Mouse (Mus musculus): ENCODE data around the gene 1700113H08Rik. TPM values are rescaled to one million over a fixed set of nuclear protein-coding genes. Genes with fewer than 3 reads are reported as not detected.

The 1700113H08Rik gene
- polyA plus RNA-seq, 2 experiments, result not detected

DNA sequence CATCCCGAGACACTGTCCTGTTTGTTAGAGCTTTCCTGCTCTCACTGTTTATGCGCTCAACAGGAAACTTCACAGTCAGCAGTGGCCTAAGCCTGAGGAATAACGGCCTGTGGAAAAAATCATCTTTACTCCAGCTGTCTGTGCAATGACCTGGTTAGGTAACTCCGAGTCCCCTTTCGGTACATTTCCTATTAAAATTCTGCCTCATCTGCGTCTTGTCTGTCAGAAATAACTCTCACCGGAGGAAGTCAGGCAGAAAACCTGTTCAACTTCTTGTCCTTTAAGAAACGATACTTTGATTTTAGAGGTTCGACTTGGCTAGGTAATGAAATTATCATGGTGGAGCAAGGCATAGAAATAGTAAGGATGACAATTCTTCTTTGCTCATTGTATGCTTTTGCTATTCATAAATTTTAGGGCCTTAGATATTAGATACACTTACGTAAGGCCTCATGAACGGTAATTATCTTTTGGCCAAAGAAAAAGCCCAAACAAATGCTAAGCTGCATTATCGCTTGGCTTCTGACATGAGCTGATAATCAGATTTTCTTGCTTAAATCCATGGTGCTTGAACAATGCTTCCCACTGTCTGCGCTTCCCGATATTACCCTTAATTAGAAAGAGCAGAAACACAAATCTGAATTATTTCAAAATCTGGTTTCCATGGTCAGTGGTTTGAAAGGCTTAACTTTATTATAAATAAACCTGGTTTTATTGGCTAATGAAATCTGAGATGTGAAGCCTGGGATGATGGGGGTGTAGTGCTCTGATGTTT lies 96.1 kb downstream of the 1700113H08Rik start:
- Histone ChIP-seq H3K27me3 (ENCODE audit: control insufficient read depth, insufficient read depth, low read length) (no peaks in the 10 kb centered on the region), H3K4me2 (ENCODE audit: low read depth) (no peak overlapping the region), H3K9ac (replicated peaks) (no peak overlapping the region), H3K4me1 (replicated peaks; ENCODE audit: control insufficient read depth in 2 of 2, insufficient read depth in 2 of 2, low read length in 1 of 2) (no peaks in the 10 kb centered on the region), H3K9me3 (ENCODE audit: control insufficient read depth, low read length) (no peaks in the 10 kb centered on the region), H3K4me3 (ENCODE audit: insufficient read depth in 1 of 2, low read depth in 2 of 2, low read length in 2 of 2) (no peak overlapping the region), H3K27ac (no peak overlapping the region), H3K36me3 (replicated peaks; ENCODE audit: control insufficient read depth, insufficient read depth, low read depth) (no peaks in the 10 kb centered on the region)
- TF ChIP-seq CTCF (IDR thresholded peaks at IDR 0.05; ENCODE audit: low read depth) (no peak), EP300 (IDR thresholded peaks at IDR 0.05; ENCODE audit: low read depth) (no peak)
- DNase-seq (ENCODE audit: low read depth in 3 of 3, low spot score in 3 of 3), result no peak
- ATAC-seq (ENCODE audit: insufficient read depth), result no peak
- 72% methylated on average over 14 of the region's 14 CpGs for WGBS (ENCODE audit: insufficient replicate concordance)

DNA sequence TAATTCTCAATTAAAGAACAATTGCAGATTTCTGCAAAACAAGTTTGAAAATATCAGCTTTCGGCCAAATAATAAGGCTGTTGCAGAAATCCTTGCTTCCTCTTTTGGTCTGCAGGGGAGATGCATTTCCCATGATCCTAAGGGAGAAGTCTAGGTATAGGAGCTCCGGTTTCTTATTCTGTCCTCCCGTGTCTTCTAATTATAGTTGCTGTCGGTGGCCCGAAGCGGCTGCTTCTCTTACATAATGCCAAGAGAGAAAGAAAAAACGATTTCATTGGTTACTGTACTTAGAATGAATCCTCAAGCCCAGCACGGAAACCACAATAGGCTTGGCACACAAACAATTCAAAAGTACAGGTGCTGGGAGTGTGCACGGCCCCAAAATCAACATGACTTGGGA lies 101.9 kb downstream of the 1700113H08Rik start:
- ATAC-seq (ENCODE audit: insufficient read depth), result no peak
- WGBS (ENCODE audit: insufficient replicate concordance), result 58% methylated on average over 9 of the region's 9 CpGs
- DNase-seq (ENCODE audit: low read depth in 3 of 3, low spot score in 3 of 3), result no peak
- Histone ChIP-seq H3K27ac (no peak overlapping the region), H3K4me3 (ENCODE audit: insufficient read depth in 1 of 2, low read depth in 2 of 2, low read length in 2 of 2) (no peak overlapping the region), H3K9ac (replicated peaks) (no peak overlapping the region), H3K4me1 (replicated peaks; ENCODE audit: control insufficient read depth in 2 of 2, insufficient read depth in 2 of 2, low read length in 1 of 2) (no peaks in the 10 kb centered on the region), H3K36me3 (replicated peaks; ENCODE audit: control insufficient read depth, insufficient read depth, low read depth) (no peaks in the 10 kb centered on the region), H3K9me3 (ENCODE audit: control insufficient read depth, low read length) (no peaks in the 10 kb centered on the region), H3K27me3 (ENCODE audit: control insufficient read depth, insufficient read depth, low read length) (no peaks in the 10 kb centered on the region), H3K4me2 (ENCODE audit: low read depth) (no peak overlapping the region)
- TF ChIP-seq CTCF (IDR thresholded peaks at IDR 0.05; ENCODE audit: low read depth) (no peak), EP300 (IDR thresholded peaks at IDR 0.05; ENCODE audit: low read depth) (no peak)

DNA sequence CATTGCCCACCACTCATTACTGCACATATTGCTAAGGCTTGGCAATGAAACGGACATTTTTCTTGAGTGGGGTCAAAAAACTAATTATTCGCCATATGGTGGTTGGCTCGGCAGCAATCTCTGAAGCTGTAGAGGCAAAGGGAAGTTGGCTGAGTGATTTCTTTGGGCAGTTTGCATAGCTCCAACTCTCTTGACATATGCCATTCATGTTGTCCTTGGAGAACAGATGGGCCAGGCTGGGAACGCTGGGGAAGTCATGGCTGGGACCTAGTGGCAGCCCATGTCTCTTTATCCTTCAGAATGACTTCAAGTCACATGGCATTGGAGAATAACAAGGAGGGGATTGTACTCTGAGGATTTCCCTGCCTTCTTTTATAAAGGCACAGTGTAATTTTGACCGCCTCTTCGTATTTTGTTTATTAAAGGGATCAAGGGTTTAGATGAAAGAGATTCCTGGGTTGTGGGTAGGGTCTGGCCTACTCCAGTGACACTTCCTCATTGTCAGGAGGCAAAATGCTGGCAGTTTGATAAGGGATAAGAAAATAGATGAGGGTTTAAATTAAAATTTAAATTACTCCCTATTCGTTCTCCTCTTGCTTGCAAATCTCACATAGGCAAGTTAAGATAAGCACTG lies 138.4 kb downstream of the 1700113H08Rik start:
- no peaks in the 10 kb centered on the region for H3K4me1 ChIP-seq (replicated peaks; ENCODE audit: control insufficient read depth in 2 of 2, insufficient read depth in 2 of 2, low read length in 1 of 2)
- DNase-seq (ENCODE audit: low read depth in 3 of 3, low spot score in 3 of 3) (no peak), ATAC-seq (ENCODE audit: insufficient read depth) (no peak)
- H3K4me3 ChIP-seq (ENCODE audit: insufficient read depth in 1 of 2, low read depth in 2 of 2, low read length in 2 of 2), result no peak overlapping the region
- H3K36me3 ChIP-seq (replicated peaks; ENCODE audit: control insufficient read depth, insufficient read depth, low read depth), result no peaks in the 10 kb centered on the region
- no peak overlapping the region for H3K9ac ChIP-seq (replicated peaks)
- 56% methylated on average over 7 of the region's 7 CpGs for WGBS (ENCODE audit: insufficient replicate concordance)
- no peak overlapping the region for H3K27ac ChIP-seq
- no peaks in the 10 kb centered on the region for H3K9me3 ChIP-seq (ENCODE audit: control insufficient read depth, low read length)
- TF ChIP-seq EP300 (IDR thresholded peaks at IDR 0.05; ENCODE audit: low read depth) (no peak), CTCF (IDR thresholded peaks at IDR 0.05; ENCODE audit: low read depth) (no peak)
- no peak overlapping the region for H3K4me2 ChIP-seq (ENCODE audit: low read depth)
- H3K27me3 ChIP-seq (ENCODE audit: control insufficient read depth, insufficient read depth, low read length), result no peaks in the 10 kb centered on the region

DNA sequence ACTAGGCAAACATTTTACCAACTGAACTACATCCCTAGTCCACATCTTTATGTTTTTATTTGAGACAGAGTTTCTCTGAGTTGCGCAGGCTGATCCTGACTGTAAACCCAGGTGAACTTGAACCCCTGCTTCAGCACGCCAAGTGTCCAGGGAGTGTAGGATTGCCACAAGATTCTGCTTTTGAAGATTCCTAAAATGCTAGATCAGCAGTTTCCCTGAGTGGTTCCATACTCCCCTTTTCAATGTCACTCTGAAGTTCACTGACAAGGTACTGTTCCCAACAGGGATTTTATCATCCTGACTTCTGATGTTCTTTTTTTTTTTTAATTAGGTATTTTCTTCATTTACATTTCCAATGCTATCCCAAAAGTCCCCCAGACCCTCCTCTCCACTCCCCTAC lies 140.9 kb downstream of the 1700113H08Rik start:
- H3K4me1 ChIP-seq (replicated peaks; ENCODE audit: control insufficient read depth in 2 of 2, insufficient read depth in 2 of 2, low read length in 1 of 2), result no peaks in the 10 kb centered on the region
- no peak for DNase-seq (ENCODE audit: low read depth in 3 of 3, low spot score in 3 of 3)
- no peak overlapping the region for H3K9ac ChIP-seq (replicated peaks)
- no peak overlapping the region for H3K27ac ChIP-seq
- WGBS (ENCODE audit: insufficient replicate concordance), result 68% methylated on average over 2 of the region's 2 CpGs
- TF ChIP-seq EP300 (IDR thresholded peaks at IDR 0.05; ENCODE audit: low read depth) (no peak), CTCF (IDR thresholded peaks at IDR 0.05; ENCODE audit: low read depth) (no peak)
- H3K4me2 ChIP-seq (ENCODE audit: low read depth), result no peak overlapping the region
- H3K36me3 ChIP-seq (replicated peaks; ENCODE audit: control insufficient read depth, insufficient read depth, low read depth), result no peaks in the 10 kb centered on the region
- no peak overlapping the region for H3K4me3 ChIP-seq (ENCODE audit: insufficient read depth in 1 of 2, low read depth in 2 of 2, low read length in 2 of 2)
- no peak for ATAC-seq (ENCODE audit: insufficient read depth)
- no peaks in the 10 kb centered on the region for H3K27me3 ChIP-seq (ENCODE audit: control insufficient read depth, insufficient read depth, low read length)
- H3K9me3 ChIP-seq (ENCODE audit: control insufficient read depth, low read length), result no peaks in the 10 kb centered on the region

DNA sequence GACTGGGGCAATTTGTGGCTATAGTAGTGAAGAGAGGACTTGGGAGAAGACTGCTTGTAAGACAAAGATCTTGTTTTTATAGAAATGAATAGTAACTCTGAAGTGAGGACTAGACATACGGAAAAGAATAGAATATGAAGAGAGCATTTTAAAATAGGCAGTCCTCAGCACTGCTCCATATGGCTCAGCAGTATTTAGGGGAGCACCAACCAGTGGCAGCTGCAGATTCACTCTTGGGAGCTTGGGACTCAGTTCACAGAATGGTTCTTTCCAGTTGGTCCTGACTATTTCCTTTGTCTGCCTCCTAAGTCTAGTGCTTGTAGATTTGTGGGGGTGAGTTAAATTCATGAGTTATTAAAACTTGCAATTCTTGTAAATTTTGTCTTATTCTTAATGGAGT lies 151.6 kb downstream of the 1700113H08Rik start:
- TF ChIP-seq EP300 (IDR thresholded peaks at IDR 0.05; ENCODE audit: low read depth) (no peak), CTCF (IDR thresholded peaks at IDR 0.05; ENCODE audit: low read depth) (no peak)
- H3K36me3 ChIP-seq (replicated peaks; ENCODE audit: control insufficient read depth, insufficient read depth, low read depth), result no peaks in the 10 kb centered on the region
- WGBS (ENCODE audit: insufficient replicate concordance), result 55% methylated on average over 1 of the region's 1 CpGs
- H3K4me3 ChIP-seq (ENCODE audit: insufficient read depth in 1 of 2, low read depth in 2 of 2, low read length in 2 of 2), result no peak overlapping the region
- no peak overlapping the region for H3K9ac ChIP-seq (replicated peaks)
- H3K9me3 ChIP-seq (ENCODE audit: control insufficient read depth, low read length), result no peaks in the 10 kb centered on the region
- H3K4me1 ChIP-seq (replicated peaks; ENCODE audit: control insufficient read depth in 2 of 2, insufficient read depth in 2 of 2, low read length in 1 of 2), result no peaks in the 10 kb centered on the region
- DNase-seq (ENCODE audit: low read depth in 3 of 3, low spot score in 3 of 3) (no peak), ATAC-seq (ENCODE audit: insufficient read depth) (no peak)
- H3K27ac ChIP-seq, result no peak overlapping the region
- no peaks in the 10 kb centered on the region for H3K27me3 ChIP-seq (ENCODE audit: control insufficient read depth, insufficient read depth, low read length)
- no peak overlapping the region for H3K4me2 ChIP-seq (ENCODE audit: low read depth)

All from liver, embryonic 14.5 days (tissue).